Mouse (Mus musculus): ENCODE measurements around the gene Cog3. TPM values are rescaled to one million over a fixed set of nuclear protein-coding genes. Genes with fewer than 3 reads are reported as not detected.
"Not testable (repeated sequence)": the region's sequence is repeated elsewhere in the genome, so short reads cannot be mapped to it uniquely, and the experiment has no call there.

Gene Cog3
- polyA plus RNA-seq, 1 experiment, result 1.3 TPM

DNA sequence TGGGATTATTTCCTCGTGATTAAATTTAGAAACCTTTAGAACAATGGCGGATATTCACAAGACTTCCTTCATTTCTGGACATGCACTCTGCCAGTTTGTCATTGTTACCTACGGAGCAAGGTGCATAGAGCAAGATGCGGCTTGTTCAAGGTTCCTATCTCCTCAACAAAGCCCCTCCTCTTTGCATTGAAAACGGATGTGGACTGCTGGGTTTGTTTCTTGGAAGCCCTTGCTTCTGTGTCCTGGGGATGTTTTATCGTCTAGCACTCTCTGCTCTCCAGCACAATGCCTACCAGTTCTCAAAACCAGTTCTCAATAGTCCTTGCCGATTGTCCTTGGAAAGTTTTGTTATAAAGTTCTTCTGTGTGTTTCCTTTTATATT lies 33.5 kb upstream of the Cog3 start:
- Histone ChIP-seq H3K9me3 (peaks cover 9% of the 10 kb centered on the region), H3K4me3 (replicated peaks) (peak overlapping the region; percentile 98), H3K27me3 (replicated peaks) (no peaks in the 10 kb centered on the region), H3K4me1 (peaks cover 44% of the 10 kb centered on the region), H3K36me3 (replicated peaks; ENCODE audit: low read length) (no peaks in the 10 kb centered on the region)
- no peak for TF ChIP-seq GATA1 (IDR thresholded peaks at IDR 0.05; ENCODE audit: borderline replicate concordance, low read length)
- no peak for TF ChIP-seq FLI1 (IDR thresholded peaks at IDR 0.05; ENCODE audit: low read length)

DNA sequence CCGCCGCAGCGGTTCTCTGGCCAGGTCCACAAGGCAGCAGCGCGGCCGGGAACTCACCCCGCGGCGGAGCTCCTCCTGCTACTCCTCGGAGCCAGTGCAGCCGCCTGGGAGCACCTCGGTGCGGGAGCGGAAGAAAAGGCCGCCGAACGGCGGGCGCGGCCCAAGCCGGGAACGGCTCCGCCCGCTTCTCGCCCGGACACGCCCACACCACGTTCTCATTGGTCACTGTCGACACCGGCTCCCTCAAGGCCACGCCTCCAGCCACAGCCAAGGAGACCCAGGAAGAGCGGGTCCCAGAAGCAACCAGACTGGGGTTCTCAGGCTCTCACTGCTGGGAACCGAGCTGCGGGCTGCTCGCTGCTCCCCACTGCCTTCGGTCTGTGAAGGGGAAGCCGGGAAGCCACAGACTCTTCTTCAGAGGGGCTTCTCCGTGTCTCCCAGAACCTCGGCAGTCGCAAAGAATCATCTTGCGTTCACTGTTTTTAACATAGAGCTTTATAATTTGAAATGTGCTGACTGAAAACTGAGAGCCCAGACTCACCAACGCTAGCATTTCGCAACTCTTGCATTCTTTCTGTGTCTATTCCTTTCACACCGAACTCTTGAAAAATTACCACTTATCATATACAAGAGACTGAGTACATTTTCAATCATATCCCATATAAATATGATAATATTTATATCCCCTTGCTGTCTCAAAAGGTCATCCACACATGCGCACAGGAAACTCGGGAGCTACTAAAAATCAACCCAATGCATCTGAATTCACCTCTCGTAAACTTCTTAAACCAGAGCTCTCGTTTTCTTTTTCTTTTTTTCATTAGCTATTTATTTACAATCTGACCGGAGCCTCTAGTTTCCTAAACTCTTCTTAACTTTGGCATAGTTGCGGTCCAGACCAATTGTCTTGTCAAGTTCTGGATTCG lies 32.8 kb upstream of the Cog3 start, which contains the start of gene Slc25a30:
Gene Slc25a30 (minus strand): TSS at position 170 of the 926 bp plus-strand sequence.
- TF ChIP-seq FLI1 (IDR thresholded peaks at IDR 0.05; ENCODE audit: low read length), result no peak
- no peak for TF ChIP-seq GATA1 (IDR thresholded peaks at IDR 0.05; ENCODE audit: borderline replicate concordance, low read length)
- peak within 1 kb of the TSS; percentile 98 for H3K4me3 ChIP-seq (replicated peaks)
- peaks cover 44% of the 10 kb centered on the region for H3K4me1 ChIP-seq
- H3K27me3 ChIP-seq (replicated peaks), result no peaks in the 10 kb centered on the region
- peaks cover 8% of the 10 kb centered on the region for H3K9me3 ChIP-seq
- peaks cover 2% of the 10 kb centered on the region for H3K36me3 ChIP-seq (replicated peaks; ENCODE audit: low read length)

DNA sequence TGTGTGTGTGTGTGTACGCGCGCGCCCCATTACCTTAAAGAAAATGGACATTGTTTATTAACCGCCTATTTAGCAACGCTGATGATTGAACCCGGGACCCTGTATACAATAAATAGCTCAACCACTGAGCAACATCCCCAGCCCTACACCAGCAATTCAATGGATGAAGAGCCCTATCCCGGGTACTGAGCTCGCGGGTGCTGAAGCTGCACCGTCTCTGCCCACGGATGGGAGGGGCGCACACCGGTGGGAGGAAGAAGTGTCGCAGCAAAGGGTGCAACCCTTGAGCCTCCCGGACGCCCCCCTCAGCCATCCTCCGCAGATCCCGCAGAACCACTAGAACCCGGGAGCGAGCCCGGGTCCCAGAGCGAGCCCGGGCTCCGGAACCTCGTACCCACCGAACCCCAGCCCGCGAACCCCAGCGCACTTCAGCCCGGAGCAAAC lies 32.1 kb upstream of the Cog3 start:
- Histone ChIP-seq H3K4me3 (replicated peaks) (peak overlapping the region; percentile 98), H3K4me1 (peaks cover 42% of the 10 kb centered on the region), H3K36me3 (replicated peaks; ENCODE audit: low read length) (peaks cover 9% of the 10 kb centered on the region), H3K9me3 (peaks cover 2% of the 10 kb centered on the region), H3K27me3 (replicated peaks) (no peaks in the 10 kb centered on the region)
- TF ChIP-seq FLI1 (IDR thresholded peaks at IDR 0.05; ENCODE audit: low read length), result no peak
- no peak for TF ChIP-seq GATA1 (IDR thresholded peaks at IDR 0.05; ENCODE audit: borderline replicate concordance, low read length)

DNA sequence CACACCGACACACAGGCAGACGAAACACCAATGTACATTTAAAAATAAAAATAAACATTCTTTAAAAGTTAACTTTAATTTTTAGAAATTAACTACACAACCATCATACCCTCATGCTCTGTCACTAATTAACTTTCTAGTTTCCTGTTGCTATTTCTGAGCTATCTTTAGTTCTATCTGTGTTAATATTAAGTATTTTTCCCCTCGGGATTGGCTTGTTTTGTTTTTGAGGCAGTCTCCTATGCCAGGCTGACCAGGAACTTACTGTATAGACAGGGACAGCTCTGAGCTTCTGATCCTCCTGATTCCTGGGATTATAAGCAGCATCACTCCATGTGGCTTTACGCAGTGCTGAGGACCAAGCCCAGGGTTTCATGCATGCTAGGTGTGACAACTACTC lies 25.6 kb upstream of the Cog3 start:
- Histone ChIP-seq H3K4me1 (peaks cover 23% of the 10 kb centered on the region), H3K9me3 (no peaks in the 10 kb centered on the region), H3K36me3 (replicated peaks; ENCODE audit: low read length) (peaks cover 56% of the 10 kb centered on the region), H3K4me3 (replicated peaks) (no peak overlapping the region), H3K27me3 (replicated peaks) (no peaks in the 10 kb centered on the region)
- no peak for TF ChIP-seq GATA1 (IDR thresholded peaks at IDR 0.05; ENCODE audit: borderline replicate concordance, low read length)
- TF ChIP-seq FLI1 (IDR thresholded peaks at IDR 0.05; ENCODE audit: low read length), result no peak

DNA sequence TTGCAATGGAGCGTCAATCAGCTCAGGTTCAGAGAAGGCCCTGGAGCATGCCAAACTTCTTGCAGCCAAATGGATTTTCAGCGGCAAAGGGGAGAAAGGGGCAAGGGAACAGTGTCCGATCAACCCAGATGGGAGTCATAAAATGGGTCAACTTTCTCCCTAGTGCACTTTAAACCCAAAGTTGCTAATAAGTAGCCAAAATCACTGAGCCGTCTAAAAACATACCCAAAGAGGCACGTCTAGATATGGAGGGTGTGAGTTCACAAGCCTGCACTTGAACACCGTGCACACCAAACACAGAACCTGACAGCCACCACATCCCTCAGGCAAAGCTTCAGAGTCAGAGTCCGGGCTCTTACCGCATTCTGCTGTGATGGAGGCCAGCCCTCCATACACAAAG lies 22.3 kb upstream of the Cog3 start:
- Histone ChIP-seq H3K27me3 (replicated peaks) (no peaks in the 10 kb centered on the region), H3K4me1 (peaks cover 35% of the 10 kb centered on the region), H3K4me3 (replicated peaks) (no peak overlapping the region), H3K9me3 (no peaks in the 10 kb centered on the region), H3K36me3 (replicated peaks; ENCODE audit: low read length) (peaks cover 78% of the 10 kb centered on the region)
- no peak for TF ChIP-seq GATA1 (IDR thresholded peaks at IDR 0.05; ENCODE audit: borderline replicate concordance, low read length)

DNA sequence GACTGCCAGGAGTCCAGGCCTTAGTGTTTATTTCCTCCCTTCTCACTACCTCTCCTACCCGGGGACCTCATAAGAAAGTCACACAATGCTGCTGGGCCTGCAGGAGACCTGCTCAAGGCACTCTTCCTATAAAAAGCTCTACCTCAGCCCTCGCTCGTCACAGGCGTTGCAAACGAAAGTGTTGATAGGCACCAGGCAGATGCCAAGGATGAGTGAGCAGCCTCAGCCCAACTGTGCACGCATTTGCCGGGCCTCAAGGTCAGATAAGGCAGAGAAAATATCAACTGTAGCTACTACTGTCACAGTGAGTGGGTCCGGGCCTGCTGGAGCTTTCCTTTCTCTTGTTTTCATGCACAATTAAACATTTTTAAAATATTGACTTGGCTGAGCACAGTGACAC lies 19.1 kb upstream of the Cog3 start:
- H3K36me3 ChIP-seq (replicated peaks; ENCODE audit: low read length), result peaks cover 91% of the 10 kb centered on the region
- no peaks in the 10 kb centered on the region for H3K9me3 ChIP-seq
- H3K4me3 ChIP-seq (replicated peaks), result no peak overlapping the region
- H3K4me1 ChIP-seq, result peaks cover 26% of the 10 kb centered on the region
- no peaks in the 10 kb centered on the region for H3K27me3 ChIP-seq (replicated peaks)
- TF ChIP-seq FLI1 (IDR thresholded peaks at IDR 0.05; ENCODE audit: low read length), result no peak
- no peak for TF ChIP-seq GATA1 (IDR thresholded peaks at IDR 0.05; ENCODE audit: borderline replicate concordance, low read length)

DNA sequence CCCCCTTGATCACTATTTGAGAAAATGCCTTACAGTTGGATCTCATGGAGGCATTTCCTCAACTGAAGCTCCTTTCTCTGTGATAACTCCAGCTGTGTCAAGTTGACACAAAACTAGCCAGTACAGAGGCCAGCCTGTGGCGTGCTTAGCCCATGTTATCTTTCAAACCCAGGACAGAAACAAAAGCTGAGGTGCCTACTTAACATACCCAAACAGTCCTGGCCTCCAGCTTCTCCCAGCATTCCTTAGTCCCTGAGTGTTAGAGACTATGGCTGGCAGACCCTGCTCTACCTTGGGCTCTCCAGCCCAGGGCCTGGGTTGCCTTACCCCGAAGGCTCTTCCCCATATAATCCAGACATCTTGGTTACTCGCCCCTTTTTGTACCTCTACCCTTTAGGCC lies 18.1 kb upstream of the Cog3 start:
- peaks cover 92% of the 10 kb centered on the region for H3K36me3 ChIP-seq (replicated peaks; ENCODE audit: low read length)
- H3K27me3 ChIP-seq (replicated peaks); H3K4me3 ChIP-seq (replicated peaks); H3K9me3 ChIP-seq: not testable (repeated sequence)
- H3K4me1 ChIP-seq, result peaks cover 18% of the 10 kb centered on the region

DNA sequence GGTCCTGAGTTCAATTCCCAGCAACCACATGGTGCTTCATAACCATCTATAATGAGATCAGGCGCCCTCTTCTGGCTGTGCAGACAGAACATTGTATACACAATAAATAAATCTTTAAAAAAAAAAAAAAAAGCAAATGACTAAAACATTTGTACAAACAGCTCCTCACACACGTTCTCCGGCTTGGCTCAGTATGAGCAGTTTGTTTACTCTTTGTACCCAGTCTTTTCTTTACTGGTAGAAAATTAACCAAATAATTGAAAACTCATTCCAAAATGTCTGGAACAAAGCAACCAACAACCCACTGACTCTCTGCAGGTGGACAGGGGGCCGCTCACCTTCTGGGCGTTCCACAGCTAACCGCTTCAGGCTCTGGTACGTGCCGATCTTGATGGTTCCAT lies 16.8 kb upstream of the Cog3 start:
- Histone ChIP-seq H3K4me1 (peaks cover 12% of the 10 kb centered on the region; the same call in 1 of the 2 replicates), H3K4me3 (replicated peaks) (no peak overlapping the region), H3K9me3 (no peaks in the 10 kb centered on the region), H3K36me3 (replicated peaks; ENCODE audit: low read length) (peaks cover 91% of the 10 kb centered on the region), H3K27me3 (replicated peaks) (no peaks in the 10 kb centered on the region)
- no peak for TF ChIP-seq GATA1 (IDR thresholded peaks at IDR 0.05; ENCODE audit: borderline replicate concordance, low read length)
- no peak for TF ChIP-seq FLI1 (IDR thresholded peaks at IDR 0.05; ENCODE audit: low read length)

DNA sequence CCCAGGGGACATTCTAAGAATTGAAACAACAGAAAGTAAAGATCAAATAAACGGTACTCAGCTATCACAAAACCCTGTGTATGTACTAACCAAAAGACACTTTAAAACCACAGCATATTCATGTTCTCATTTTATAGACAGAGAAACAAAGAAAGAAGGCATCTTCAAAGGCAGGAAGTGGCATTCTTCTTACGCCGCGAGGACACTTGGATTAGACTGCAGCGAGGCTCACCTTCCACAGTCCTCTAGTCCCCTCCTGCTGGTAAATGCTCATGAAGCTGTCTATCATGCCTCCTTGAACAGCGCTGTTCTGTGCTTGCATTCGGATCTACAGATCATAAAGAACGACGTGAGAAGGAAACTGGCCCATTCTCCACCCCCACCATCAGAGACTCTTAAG lies 15.0 kb upstream of the Cog3 start:
- no peak overlapping the region for H3K4me3 ChIP-seq (replicated peaks)
- H3K4me1 ChIP-seq, result peaks cover 12% of the 10 kb centered on the region; the same call in 1 of the 2 replicates
- peaks cover 91% of the 10 kb centered on the region for H3K36me3 ChIP-seq (replicated peaks; ENCODE audit: low read length)
- TF ChIP-seq GATA1 (IDR thresholded peaks at IDR 0.05; ENCODE audit: borderline replicate concordance, low read length) (no peak), FLI1 (IDR thresholded peaks at IDR 0.05; ENCODE audit: low read length) (no peak)
- no peaks in the 10 kb centered on the region for H3K9me3 ChIP-seq
- H3K27me3 ChIP-seq (replicated peaks), result no peaks in the 10 kb centered on the region

DNA sequence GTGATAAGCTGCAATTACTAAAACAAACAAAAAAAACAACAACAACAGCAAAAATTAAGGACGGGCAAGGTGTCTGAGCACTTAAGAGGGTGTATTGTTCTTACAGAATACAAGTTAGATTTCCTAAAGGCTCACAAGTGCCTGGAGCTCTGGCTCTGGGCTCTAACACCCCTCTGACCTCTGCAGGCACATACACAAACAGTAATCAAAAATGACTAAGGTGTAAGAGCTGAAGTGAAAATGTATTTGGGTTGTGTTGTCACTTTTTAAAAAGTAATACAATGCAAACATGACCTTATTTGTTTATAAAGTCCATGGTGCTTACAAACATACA lies 13.9 kb upstream of the Cog3 start:
- TF ChIP-seq FLI1 (IDR thresholded peaks at IDR 0.05; ENCODE audit: low read length), result no peak
- no peak for TF ChIP-seq GATA1 (IDR thresholded peaks at IDR 0.05; ENCODE audit: borderline replicate concordance, low read length)
- Histone ChIP-seq H3K36me3 (replicated peaks; ENCODE audit: low read length) (peaks cover 91% of the 10 kb centered on the region), H3K4me1 (peaks cover 9% of the 10 kb centered on the region), H3K4me3 (replicated peaks) (no peak overlapping the region), H3K9me3 (no peaks in the 10 kb centered on the region), H3K27me3 (replicated peaks) (no peaks in the 10 kb centered on the region)

Measured in megakaryocyte, embryonic 14.5 days (primary cell).